Mouse (Mus musculus) liver, adult 2 months (tissue): ENCODE measurements around the gene Hcn1.

Source experiments
- CTCF ChIP-seq: fragments of 200-500 bp; IDR thresholded peaks from 2 replicates; pipeline ENCODE4 v1.5.1; 2011; ENCODE audit warnings: low read depth, low read length, control low read depth
- POLR2A ChIP-seq: fragments of 200-500 bp; IDR thresholded peaks from 2 replicates; pipeline ENCODE4 v1.6.1; 2011; ENCODE audit warnings: low read length, control low read depth; ENCODE audit not compliant: insufficient read depth; ENCODE audit errors: extremely low read depth

DNA sequence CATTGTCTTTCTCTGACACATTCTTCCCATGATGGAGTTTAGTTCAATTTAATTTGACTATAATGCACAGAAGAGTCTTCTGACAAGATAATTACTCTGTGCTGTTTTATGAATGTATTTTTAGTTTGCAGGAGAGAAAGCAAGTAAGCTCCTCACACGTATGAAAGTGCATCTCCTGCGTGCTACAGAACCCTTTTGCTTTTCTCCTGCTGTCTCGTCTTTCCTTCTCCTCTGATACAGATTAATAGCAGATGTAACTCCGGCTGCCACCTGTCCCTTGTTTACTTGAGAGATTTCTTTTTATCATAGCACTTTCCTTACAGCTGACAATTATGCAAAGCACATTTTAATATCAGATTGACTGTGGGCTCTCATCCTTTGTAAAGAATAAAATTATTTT lies 120.0 kb downstream of the Hcn1 start:
- TF ChIP-seq CTCF (no peak), POLR2A (no peak)
